In genomic region chr12:83496336-83496735, GRCm38 (mm10) we compare ENCODE assay signal across 24 mouse cellular contexts.
"Had no signal": no experiment of that assay in that cellular context is flagged by ENCODE, and none has a peak within 500 bp of the region (broad histone marks: within the 10 kb centered on the region; RNA-seq: fewer than 3 reads in every experiment).

No protein-coding gene starts in this region.

- H3K9me3 ChIP-seq: lung, embryonic 15.5 days; midbrain, embryonic 15.5 days; neural tube, embryonic 15.5 days; stomach, embryonic 15.5 days had no signal

- H3K4me2 ChIP-seq: liver, embryonic 13.5 days; lung, embryonic 15.5 days; midbrain, embryonic 12.5 days; midbrain, embryonic 15.5 days; neural tube, embryonic 12.5 days; neural tube, embryonic 15.5 days; stomach, embryonic 15.5 days had no signal

- DNase-seq: kidney, adult 2 months; kidney, postnatal 25 days; layer of hippocampus, adult 9-11 months; layer of hippocampus, postnatal 36 days; liver, embryonic 13.5 days; lung, adult 18-20 months; lung, postnatal 14 days; lung, postnatal 4 days; right cerebral cortex, adult 18-20 months; right cerebral cortex, postnatal 25 days; spleen, adult 18-20 months; thymus, adult 2 months; thymus, postnatal 14 days; thymus, postnatal 4 days had no signal

- ATAC-seq: intestine, postnatal 0 days; midbrain, embryonic 15.5 days had no signal

- H3K4me3 ChIP-seq: layer of hippocampus, adult 2 months; left cerebral cortex, adult 2 months; liver, embryonic 13.5 days; lung, embryonic 15.5 days; midbrain, embryonic 12.5 days; midbrain, embryonic 15.5 days; neural tube, embryonic 12.5 days; neural tube, embryonic 15.5 days; stomach, embryonic 15.5 days had no signal

- H3K27me3 ChIP-seq: lung, embryonic 15.5 days; midbrain, embryonic 12.5 days; midbrain, embryonic 15.5 days; neural tube, embryonic 12.5 days; neural tube, embryonic 15.5 days; stomach, embryonic 15.5 days had no signal

- H3K9ac ChIP-seq: liver, embryonic 13.5 days; lung, embryonic 15.5 days; midbrain, embryonic 12.5 days; midbrain, embryonic 15.5 days; neural tube, embryonic 12.5 days; neural tube, embryonic 15.5 days; stomach, embryonic 15.5 days had no signal

- H3K36me3 ChIP-seq: liver, embryonic 13.5 days; lung, embryonic 15.5 days; midbrain, embryonic 12.5 days; midbrain, embryonic 15.5 days; neural tube, embryonic 12.5 days; neural tube, embryonic 15.5 days; stomach, embryonic 15.5 days had no signal

- H3K27ac ChIP-seq: kidney, postnatal 0 days; layer of hippocampus, adult 2 months; left cerebral cortex, adult 2 months; liver, embryonic 13.5 days; lung, embryonic 15.5 days; midbrain, embryonic 12.5 days; midbrain, embryonic 15.5 days; neural tube, embryonic 12.5 days; neural tube, embryonic 15.5 days; stomach, embryonic 15.5 days had no signal

- H3K4me1 ChIP-seq: lung, embryonic 15.5 days; midbrain, embryonic 12.5 days; midbrain, embryonic 15.5 days; neural tube, embryonic 12.5 days; neural tube, embryonic 15.5 days; stomach, embryonic 15.5 days had no signal
